Mouse (Mus musculus): ENCODE measurements around the gene Map3k12.

GRCm38 (mm10) chr15:102507561-102507960, 9.3 kb downstream of the Map3k12 start:
- no peak for TF ChIP-seq CTCF (IDR thresholded peaks at IDR 0.05; ENCODE audit: borderline replicate concordance, control insufficient read depth, extremely low read depth, insufficient read depth, low read length, poor library complexity)
- no peak for TF ChIP-seq POLR2A (IDR thresholded peaks at IDR 0.05; ENCODE audit: control insufficient read depth, extremely low read depth, insufficient read depth, low read length, poor library complexity)

Measured in thymus, adult 2 months (tissue).